Mouse (Mus musculus) intestine, embryonic 14.5 days (tissue): ENCODE results near the gene Gpr65. TPM values are rescaled to one million over a fixed set of nuclear protein-coding genes. Genes with fewer than 3 reads are reported as not detected.

Experiments
- ATAC-seq: fragments of 200-750 bp; cut with Nextera tagmentation; replicated peaks from 2 replicates; pipeline ENCODE4 v1.8.0; 2017; ENCODE audit warnings: low read depth, moderate number of reproducible peaks, moderate TSS enrichment, moderate library complexity; ENCODE audit not compliant: low FRiP score, low TSS enrichment
- DNase-seq: peaks from one replicate; pipeline ENCODE4 v3.0.0-alpha.2; 2018; ENCODE audit warnings: low spot score
- H3K27ac ChIP-seq: fragments of 300-500 bp; sonication (generic); 2 replicates; pipeline ENCODE4 v1.5.1; 2014; ENCODE audit warnings: low read depth, mild to moderate bottlenecking, control low read depth
- H3K27me3 ChIP-seq: fragments of 300-500 bp; sonication (generic); replicated peaks from 2 replicates; pipeline ENCODE4 v1.6.1; 2014; ENCODE audit warnings: low read length, control low read depth; ENCODE audit not compliant: control insufficient read depth, insufficient read depth
- H3K36me3 ChIP-seq: fragments of 300-500 bp; sonication (generic); 2 replicates; pipeline ENCODE4 v1.6.1; 2014; ENCODE audit warnings: low read length, control low read depth; ENCODE audit not compliant: control insufficient read depth, insufficient read depth
- H3K4me1 ChIP-seq: fragments of 300-500 bp; sonication (generic); replicated peaks from 2 replicates; pipeline ENCODE4 v1.6.1; 2014; ENCODE audit warnings: low read length, control low read depth, mixed read lengths; ENCODE audit not compliant: control insufficient read depth, insufficient read depth
- H3K4me2 ChIP-seq: fragments of 300-500 bp; sonication (generic); 2 replicates; pipeline ENCODE4 v1.6.1; 2014; ENCODE audit warnings: low read length
- H3K4me3 ChIP-seq: fragments of 300-500 bp; sonication (generic); 2 replicates; pipeline ENCODE4 v1.5.1; 2014; ENCODE audit warnings: low read depth, low read length, control low read depth, mixed read lengths
- H3K9ac ChIP-seq: fragments of 300-500 bp; sonication (generic); 2 replicates; pipeline ENCODE4 v1.6.1; 2014; ENCODE audit warnings: mild to moderate bottlenecking, low read length
- H3K9me3 ChIP-seq: fragments of 300-500 bp; sonication (generic); 2 replicates; pipeline ENCODE4 v1.6.1; 2016; ENCODE audit warnings: low read length, control low read depth; ENCODE audit not compliant: control insufficient read depth
- WGBS: fragments of 180-500 bp; shearing (Covaris S2); extraction: QIAGEN DNeasy Blood & Tissue Kit; methylation state at CpG from one replicate; pipeline ENCODE4 v1.1.7; 2014; 5-methylcytosine and 5-hydroxymethylcytosine counted together
- polyA plus RNA-seq: library from polyadenylated mRNA; unstranded; fragments of >200 nt; fragmentation: Nextera tagmentation; extraction: Ambion mirVana; gene quantifications from 2 replicates; pipeline ENCODE4 v1.2.1, GENCODE M21; 2014

The Gpr65 gene
- polyA plus RNA-seq, 1 experiment from 2014 or later = 2.5 TPM

DNA sequence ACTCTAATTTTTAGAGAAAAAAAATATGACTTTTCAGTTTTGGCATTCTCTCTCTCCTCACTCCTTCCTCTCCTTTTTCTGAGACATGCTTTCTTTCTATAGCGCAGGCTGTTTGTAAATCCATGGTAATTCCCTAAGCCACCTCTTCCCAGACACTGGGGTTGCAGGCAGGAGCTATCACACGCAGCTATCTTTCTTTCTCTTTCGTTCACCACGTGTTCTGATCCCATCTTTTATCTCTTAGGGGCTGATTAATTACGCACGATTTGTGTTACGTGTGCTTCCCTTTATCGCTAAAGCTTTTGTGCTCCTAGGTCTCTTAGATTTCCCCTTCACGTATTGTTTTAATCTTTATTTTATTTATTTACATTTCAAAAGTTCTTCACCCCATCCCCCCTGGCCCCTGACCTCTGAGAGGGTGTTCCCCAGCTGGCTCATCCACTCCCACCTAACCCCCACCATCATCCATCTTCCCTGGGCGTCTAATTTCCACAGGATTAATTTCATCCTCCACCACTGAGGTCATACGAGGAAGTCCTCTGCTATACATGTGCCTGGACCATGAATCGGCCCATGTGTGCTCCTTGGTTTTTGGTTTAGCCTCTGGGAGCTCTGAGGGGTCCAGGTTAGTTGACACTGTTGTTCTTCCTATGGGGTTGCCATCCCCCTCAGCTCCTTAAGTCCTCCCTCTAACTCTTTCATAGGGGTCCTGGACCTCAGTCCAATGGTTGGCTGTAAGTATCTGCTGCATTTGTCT lies 2.6 kb downstream of the Gpr65 start:
- H3K9ac ChIP-seq = no peak overlapping the region
- no peaks in the 10 kb centered on the region for H3K27me3 ChIP-seq
- DNase-seq = no peak
- 54% methylated on average over 12 of the region's 12 CpGs for WGBS
- ATAC-seq = no peak
- no peak overlapping the region for H3K4me3 ChIP-seq
- H3K4me2 ChIP-seq = no peak overlapping the region
- H3K27ac ChIP-seq = no peak overlapping the region
- no peaks in the 10 kb centered on the region for H3K4me1 ChIP-seq
- H3K36me3 ChIP-seq = no peaks in the 10 kb centered on the region
- no peaks in the 10 kb centered on the region for H3K9me3 ChIP-seq

DNA sequence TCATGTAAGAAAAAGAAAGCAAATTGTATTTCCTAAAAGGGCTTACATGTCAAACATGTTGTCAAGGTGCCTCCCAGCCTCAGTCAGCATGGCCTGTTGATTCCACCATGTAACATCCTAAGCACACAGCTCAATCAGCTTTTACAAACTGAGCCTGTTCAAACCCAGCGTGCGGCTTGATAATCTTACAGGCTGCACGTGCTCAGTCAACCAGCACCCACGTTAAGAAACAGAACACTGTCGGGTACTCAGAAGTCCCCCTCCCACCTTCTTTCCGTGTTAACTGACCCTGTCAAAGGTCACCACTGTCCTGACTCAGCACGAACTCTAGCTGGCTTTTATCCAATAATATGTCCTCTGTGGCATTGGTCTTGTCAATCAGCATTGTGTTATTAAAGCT lies 4.0 kb downstream of the Gpr65 start:
- Histone ChIP-seq H3K9me3 (no peaks in the 10 kb centered on the region), H3K27me3 (no peaks in the 10 kb centered on the region), H3K36me3 (no peaks in the 10 kb centered on the region), H3K4me3 (no peak overlapping the region), H3K4me2 (no peak overlapping the region), H3K4me1 (no peaks in the 10 kb centered on the region), H3K9ac (no peak overlapping the region), H3K27ac (no peak overlapping the region)
- DNase-seq (no peak), ATAC-seq (no peak)
- WGBS = 73% methylated on average over 7 of the region's 7 CpGs

- H3K36me3 ChIP-seq = no peaks in the 10 kb centered on the region
These were observed 12.1 kb downstream of the Gpr65 start for GRCm38 (mm10) chr12:98280530-98280929.

DNA sequence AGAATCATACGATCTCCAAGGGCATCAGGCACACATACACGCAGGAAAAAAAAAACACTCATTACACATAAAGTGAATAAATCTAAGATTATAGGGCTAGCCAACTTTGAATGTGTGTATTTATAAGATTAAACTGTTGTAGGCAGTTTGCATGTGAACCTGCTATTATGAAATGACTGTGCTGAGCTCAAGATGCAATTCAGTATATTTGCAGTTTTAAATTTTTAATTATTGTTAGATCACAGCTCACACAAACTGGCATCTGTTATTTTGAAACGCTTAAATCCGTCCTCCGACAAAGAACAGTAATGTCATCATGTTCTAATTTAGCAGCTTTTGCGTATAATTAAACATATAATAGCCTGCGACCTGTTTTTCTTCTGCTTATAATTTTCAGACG lies 12.6 kb downstream of the Gpr65 start:
- Histone ChIP-seq H3K36me3 (no peaks in the 10 kb centered on the region), H3K4me3 (no peak overlapping the region), H3K4me1 (no peaks in the 10 kb centered on the region), H3K9ac (no peak overlapping the region), H3K9me3 (no peaks in the 10 kb centered on the region), H3K27ac (no peak overlapping the region), H3K27me3 (no peaks in the 10 kb centered on the region), H3K4me2 (no peak overlapping the region)
- 73% methylated on average over 8 of the region's 8 CpGs for WGBS
- DNase-seq = no peak
- ATAC-seq = no peak

More at GRCm38 (mm10) chr12:98280530-98280929, 12.1 kb downstream of the Gpr65 start:
- peak; percentile 78 for DNase-seq
- no peak overlapping the region for H3K4me3 ChIP-seq
- H3K4me1 ChIP-seq = no peaks in the 10 kb centered on the region
- no peak for ATAC-seq
- no peak overlapping the region for H3K4me2 ChIP-seq
- H3K27me3 ChIP-seq = no peaks in the 10 kb centered on the region
- H3K9ac ChIP-seq = no peak overlapping the region
- H3K9me3 ChIP-seq = no peaks in the 10 kb centered on the region
- WGBS = 36% methylated on average over 5 of the region's 5 CpGs
- H3K27ac ChIP-seq = no peak overlapping the region

DNA sequence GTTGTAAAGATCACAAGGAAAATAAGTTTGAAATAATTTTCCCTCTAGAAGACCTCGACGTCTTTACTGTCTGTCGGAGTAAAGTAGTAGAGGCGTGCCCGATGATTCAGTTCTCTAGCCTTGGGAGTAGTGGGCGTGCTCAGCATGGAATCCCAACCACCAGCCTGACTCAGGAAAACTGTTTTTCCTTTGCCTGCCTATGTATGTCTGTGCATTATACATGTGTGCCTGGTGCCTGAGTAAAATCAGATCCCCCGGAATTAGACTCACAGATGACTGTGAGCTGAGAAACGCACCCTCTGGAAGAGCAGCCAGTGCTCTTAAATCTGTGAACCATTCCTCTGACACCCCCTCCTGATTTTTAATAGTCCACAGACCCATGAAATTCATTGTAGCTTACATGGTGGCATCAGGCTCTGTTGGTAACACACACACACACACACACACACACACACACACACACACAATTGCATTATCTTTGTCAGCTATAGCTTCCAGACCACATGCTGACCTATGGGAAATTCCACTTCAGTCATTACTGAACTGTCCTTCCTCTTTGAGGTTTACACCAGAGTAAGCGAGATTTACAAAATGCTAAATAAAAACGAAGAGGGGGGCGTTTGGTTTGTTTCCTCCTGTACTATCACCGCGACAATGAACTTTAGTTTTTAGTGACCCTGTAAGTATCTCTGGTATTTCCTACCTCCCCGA lies 14.5 kb downstream of the Gpr65 start:
- 70% methylated on average over 14 of the region's 14 CpGs for WGBS
- Histone ChIP-seq H3K4me2 (no peak overlapping the region), H3K27me3 (no peaks in the 10 kb centered on the region), H3K4me1 (no peaks in the 10 kb centered on the region), H3K27ac (no peak overlapping the region), H3K9ac (no peak overlapping the region), H3K36me3 (no peaks in the 10 kb centered on the region), H3K4me3 (no peak overlapping the region), H3K9me3 (no peaks in the 10 kb centered on the region)
- ATAC-seq (no peak), DNase-seq (no peak)

DNA sequence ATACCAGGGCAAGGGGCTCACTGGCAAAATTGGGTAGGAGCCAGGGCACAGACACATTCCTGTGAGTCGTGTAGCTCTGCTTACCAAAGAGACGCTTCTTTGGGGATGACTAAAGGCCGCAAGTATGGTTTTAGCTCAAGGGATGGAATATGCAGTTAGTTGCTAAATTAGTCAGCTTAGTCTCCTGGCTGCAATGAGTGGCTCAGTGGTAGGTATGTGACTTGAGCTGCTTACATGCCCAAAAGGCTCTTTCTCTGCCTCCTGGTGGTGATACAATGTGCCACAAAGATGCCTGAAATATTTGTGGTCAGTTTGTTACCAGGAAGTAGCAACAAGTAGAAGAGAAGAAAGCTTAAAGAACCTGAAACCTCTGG lies 15.0 kb downstream of the Gpr65 start:
- no peak overlapping the region for H3K9ac ChIP-seq
- no peak overlapping the region for H3K4me2 ChIP-seq
- H3K36me3 ChIP-seq = no peaks in the 10 kb centered on the region
- ATAC-seq = no peak
- no peaks in the 10 kb centered on the region for H3K9me3 ChIP-seq
- no peak overlapping the region for H3K27ac ChIP-seq
- no peaks in the 10 kb centered on the region for H3K4me1 ChIP-seq
- no peak overlapping the region for H3K4me3 ChIP-seq
- WGBS = 64% methylated on average over 3 of the region's 3 CpGs
- DNase-seq = no peak
- no peaks in the 10 kb centered on the region for H3K27me3 ChIP-seq

- Histone ChIP-seq H3K4me3 (no peak overlapping the region), H3K4me2 (no peak overlapping the region), H3K27ac (no peak overlapping the region), H3K27me3 (no peaks in the 10 kb centered on the region), H3K4me1 (no peaks in the 10 kb centered on the region), H3K9me3 (no peaks in the 10 kb centered on the region), H3K36me3 (no peaks in the 10 kb centered on the region), H3K9ac (no peak overlapping the region)
- 88% methylated on average over 3 of the region's 3 CpGs for WGBS
- ATAC-seq = no peak
- DNase-seq = no peak
These were observed 16.0 kb downstream of the Gpr65 start for GRCm38 (mm10) chr12:98284477-98284876.

DNA sequence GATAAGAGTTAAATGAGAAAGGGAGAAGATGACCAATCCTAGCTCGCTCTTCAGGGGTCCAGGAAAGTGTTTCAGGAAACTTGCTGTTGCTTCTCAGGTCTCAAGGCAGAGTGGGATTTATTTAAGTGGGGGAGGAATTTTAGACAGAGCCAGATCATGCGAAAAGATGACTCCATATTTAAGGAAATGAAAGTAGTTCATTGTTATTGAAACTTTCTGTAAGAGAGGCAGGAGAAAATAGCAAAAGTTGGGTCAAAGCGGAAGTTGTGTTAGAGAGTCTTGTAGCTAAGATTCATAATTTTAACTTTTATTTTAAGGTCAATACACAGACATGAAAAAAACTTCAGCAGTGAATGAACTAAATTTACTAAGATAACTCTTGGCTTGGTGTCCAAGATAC lies 22.0 kb downstream of the Gpr65 start:
- ATAC-seq (no peak), DNase-seq (no peak)
- H3K4me1 ChIP-seq = no peaks in the 10 kb centered on the region
- no peak overlapping the region for H3K9ac ChIP-seq
- H3K27ac ChIP-seq = no peak overlapping the region
- H3K9me3 ChIP-seq = no peaks in the 10 kb centered on the region
- no peaks in the 10 kb centered on the region for H3K27me3 ChIP-seq
- H3K36me3 ChIP-seq = no peaks in the 10 kb centered on the region
- H3K4me2 ChIP-seq = no peak overlapping the region
- 74% methylated on average over 3 of the region's 3 CpGs for WGBS
- no peak overlapping the region for H3K4me3 ChIP-seq

DNA sequence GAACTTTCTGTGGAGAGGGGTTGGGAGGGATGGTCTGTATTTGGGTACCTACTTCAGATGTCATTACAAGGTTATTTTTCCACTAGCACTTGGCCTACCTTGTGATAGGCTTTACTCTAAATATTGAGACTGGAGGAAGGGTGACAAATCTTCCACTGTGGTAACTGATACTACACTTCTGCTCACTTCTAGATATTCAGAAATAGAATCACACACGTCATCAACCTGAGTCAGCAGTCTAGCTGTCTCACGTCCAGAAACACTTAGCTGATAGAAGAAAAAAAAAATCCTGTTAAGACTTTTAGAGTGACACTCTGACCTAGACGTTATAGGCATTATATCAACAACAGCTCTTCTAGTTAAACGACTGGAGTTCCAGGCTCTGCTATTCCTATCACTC lies 23.8 kb downstream of the Gpr65 start:
- Histone ChIP-seq H3K9ac (no peak overlapping the region), H3K4me1 (no peaks in the 10 kb centered on the region), H3K36me3 (no peaks in the 10 kb centered on the region), H3K4me2 (no peak overlapping the region), H3K9me3 (no peaks in the 10 kb centered on the region), H3K27me3 (no peaks in the 10 kb centered on the region), H3K4me3 (no peak overlapping the region), H3K27ac (no peak overlapping the region)
- ATAC-seq = no peak
- DNase-seq = no peak
- WGBS = 41% methylated on average over 4 of the region's 4 CpGs
